Mouse (Mus musculus) heart, adult 18-20 months (tissue): ENCODE results near the gene Zic4. TPM values are rescaled to one million over a fixed set of nuclear protein-coding genes. Genes with fewer than 3 reads are reported as not detected.

ENCODE experiments used
- DNase-seq, 2 experiments: peaks; one replicate each; pipeline ENCODE4 v3.0.0; 2021 to 2022; ENCODE audit warnings: mixed read lengths in 1 of 2
- total RNA-seq, 2 experiments: library from RNA; stranded (reverse); gene quantifications; 2 replicates each; pipeline ENCODE4 v1.2.3; 2021

Gene Zic4
- total RNA-seq, 2 experiments from 2014 or later, result not detected

GRCm38 (mm10) chr9:91379781-91380457 lies 17.7 kb downstream of the Zic4 start:
- DNase-seq, result no peak

DNA sequence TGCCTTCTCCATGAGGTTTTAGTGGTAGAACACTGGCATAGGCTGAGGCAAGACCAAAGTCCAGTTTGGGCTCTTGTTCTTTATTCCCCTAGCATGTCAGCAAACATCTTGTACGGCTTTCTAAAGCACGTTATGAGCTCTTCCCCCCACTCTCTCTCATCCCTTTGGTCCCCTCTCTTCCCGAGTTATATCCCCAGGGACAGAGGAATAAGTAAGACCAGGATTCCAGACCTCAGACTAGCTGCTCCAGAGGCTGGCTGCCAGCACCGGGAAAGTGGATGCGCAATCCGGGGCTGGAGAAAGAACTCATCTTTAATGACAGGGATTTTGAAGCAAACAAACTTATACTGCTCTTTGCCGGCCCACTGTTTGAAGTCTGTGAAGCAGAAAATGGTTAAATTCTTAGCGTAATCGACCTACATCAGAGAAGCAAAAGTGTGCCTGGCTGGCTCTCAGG lies 18.3 kb downstream of the Zic4 start:
- no peak for DNase-seq

- DNase-seq, result peak in 1 of 2 experiments; percentile 21
Measured at GRCm38 (mm10) chr9:91381284-91382110, 19.3 kb downstream of the Zic4 start.

GRCm38 (mm10) chr9:91382111-91382379 lies 19.8 kb downstream of the Zic4 start:
- no peak for DNase-seq

DNA sequence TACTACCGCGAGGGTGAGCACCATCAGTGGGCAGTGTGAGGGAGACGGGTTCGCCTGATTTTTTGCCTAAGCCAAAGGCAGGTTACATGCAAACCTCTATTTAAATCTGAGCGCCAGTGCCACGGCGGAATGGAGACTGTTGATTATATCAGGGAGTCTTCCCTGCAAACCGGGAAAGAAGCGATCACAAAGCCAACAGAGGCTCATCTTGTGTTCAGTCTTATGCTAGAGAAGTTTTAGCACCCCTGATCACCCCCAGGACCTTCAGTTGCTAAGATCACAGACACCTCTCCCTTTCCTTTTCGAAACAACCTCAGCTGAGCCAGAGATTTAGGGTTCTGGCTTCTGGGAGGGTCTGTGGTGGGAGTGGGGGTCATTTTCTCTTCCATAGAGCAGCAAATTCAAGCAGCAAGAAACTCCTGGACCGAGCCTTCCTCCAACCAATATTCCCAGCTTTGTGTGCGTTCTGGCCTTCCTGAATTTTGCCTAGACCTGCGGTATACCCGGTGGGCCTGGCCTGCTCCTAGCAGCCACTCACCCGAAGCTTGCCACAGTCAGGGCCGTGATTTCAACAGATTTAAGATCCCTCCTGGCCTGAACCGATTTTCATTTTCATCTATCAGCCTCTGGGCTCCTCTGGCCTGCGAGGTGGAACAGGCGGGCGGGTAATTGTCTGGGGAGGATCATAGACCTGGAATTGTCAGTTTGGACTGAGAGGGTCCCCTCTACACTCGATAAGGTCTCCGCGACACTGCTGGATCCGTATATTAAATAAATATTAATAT lies 20.4 kb downstream of the Zic4 start:
- DNase-seq, result no peak

DNA sequence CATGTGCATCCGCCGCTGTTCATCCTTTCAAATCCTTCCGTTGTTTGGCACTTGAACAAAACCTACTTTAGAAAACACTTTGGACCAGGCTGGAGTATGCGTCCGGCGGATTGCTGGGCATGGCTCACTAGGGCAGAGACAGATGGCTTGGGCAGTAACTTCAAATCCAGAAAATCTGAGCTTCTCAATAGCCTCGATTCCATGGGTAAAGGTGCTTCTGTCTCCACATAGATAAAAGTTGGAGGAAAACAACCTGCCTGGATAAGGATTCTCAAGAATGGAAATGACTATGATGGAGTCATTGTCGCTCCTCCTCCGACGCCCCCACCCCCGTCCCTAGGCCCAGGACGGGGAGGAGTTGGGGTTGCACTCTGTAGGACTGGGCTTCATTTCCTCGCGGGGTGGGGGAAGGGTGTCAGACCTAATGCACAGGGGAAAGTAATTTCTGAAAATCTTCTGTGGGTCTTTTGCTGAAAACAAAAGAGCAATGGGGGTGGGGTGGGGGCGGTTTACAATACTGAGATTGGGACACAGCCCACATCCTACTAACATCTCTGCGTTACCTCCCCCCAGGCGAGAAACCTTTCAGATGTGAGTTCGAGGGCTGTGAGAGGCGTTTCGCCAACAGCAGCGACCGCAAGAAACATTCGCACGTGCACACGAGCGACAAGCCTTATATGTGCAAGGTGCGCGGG lies 21.4 kb downstream of the Zic4 start:
- no peak for DNase-seq

GRCm38 (mm10) chr9:91384136-91384500 lies 21.9 kb downstream of the Zic4 start:
- DNase-seq, result no peak

GRCm38 (mm10) chr9:91384693-91385560 lies 22.7 kb downstream of the Zic4 start:
- DNase-seq, result no peak

GRCm38 (mm10) chr9:91385561-91386430 lies 23.6 kb downstream of the Zic4 start:
- DNase-seq, result no peak

GRCm38 (mm10) chr9:91386502-91386890 lies 24.3 kb downstream of the Zic4 start:
- no peak for DNase-seq

- DNase-seq, result no peak
Measured at GRCm38 (mm10) chr9:91386891-91387739, 24.9 kb downstream of the Zic4 start.

DNA sequence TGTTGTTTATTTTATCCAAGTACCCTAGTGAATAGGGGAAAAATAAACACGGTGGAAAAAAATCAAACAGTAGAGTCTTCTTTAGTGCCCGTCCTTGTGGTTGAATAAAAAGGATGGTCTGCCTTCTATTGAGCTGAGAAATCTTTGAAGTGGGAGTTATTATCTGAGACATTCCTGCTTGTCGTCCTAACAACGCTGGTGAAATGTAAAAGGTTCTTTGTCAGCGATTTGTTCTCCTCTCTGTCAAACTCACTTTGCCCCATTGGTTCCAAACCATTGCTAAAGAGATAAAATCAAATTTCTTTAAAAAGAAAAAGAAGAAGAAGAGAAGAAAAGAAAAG lies 25.5 kb downstream of the Zic4 start:
- no peak for DNase-seq

GRCm38 (mm10) chr9:91388173-91388572 lies 26.0 kb downstream of the Zic4 start:
- no peak for DNase-seq

DNA sequence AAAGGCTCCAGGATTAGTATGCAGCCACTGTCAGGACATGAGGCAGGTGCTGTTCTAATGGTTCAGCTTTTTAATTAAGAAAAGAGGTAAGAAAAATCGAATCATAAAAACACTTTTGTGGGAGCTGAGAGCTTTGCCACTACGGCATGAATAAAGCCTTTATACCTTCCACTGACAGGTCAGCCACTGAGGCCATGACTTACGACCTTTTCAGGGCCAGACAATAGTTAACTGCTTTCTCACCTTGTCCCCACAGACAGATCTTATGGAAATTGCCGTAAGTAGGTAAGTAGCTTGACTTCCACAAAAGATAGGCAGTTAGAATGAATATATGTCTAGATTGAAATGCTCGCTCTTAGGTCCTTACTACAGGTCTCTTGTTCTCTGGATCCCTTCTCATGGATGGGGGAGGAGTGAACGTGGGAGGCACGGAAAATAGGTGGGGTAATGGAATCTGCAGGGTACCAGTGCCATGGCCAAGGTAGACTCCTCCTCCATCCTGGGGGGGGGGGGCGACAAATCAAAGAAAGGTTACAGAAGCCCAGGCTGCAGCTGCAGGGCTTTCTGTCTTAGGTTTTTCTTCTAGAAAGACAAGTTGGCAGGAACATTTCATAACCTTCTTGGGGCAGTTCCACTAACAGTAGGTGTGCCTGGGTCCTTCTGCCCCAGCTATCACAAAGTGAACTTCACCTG lies 31.3 kb downstream of the Zic4 start:
- DNase-seq, result no peak

DNA sequence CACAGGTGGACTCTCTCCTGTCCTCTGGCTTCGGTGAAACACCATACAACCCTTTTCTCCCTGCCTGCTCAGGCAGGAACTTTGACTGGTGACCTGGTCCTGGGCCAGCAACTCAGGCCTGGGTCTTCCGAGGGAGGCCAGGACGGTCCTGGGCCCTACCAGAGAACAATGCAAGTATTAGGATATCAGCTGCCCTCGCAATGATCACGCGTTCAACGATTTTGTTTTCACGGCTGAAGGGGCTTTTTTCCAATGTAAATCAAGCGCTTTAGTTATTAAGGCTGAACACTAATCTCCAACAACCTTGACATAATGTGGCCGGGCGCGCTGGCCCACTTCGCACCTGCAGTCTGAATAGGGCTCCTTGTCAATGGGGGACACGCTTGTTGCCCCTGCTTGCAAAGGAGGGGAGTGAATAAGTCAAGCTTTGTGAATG lies 32.0 kb downstream of the Zic4 start:
- DNase-seq, result no peak

DNA sequence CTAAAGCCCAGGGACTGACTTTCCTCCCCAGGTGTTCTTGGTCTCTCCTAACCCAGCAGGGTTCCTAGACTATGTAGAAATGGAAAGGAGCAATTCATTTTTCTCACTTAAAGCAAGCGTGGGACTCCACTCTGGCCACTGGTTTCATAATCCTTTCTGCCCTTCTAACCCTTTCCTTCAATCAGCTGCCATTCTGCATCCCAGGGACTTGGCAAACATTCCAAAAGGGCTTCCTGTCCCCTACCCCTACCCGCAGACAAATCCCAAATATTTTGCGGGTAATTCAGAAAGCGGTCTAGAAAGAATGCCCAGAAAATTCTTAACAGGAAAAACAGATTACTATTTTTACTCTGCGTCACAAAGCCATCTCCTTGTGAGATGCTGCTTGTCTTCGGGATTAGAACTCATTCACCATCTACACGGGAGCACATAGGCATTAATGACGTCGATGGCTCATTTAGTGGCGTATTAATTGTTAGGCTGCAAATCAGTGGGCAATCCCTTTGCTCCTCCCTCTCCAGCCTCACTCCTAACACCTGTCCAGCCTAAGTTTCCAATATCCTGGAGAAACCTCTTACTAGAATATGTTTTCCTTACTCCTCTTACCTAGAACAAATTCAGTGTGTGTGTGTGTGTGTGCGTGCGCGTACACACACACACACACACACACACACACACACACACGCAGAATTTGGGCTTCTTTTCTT lies 33.0 kb downstream of the Zic4 start:
- DNase-seq, result no peak

- DNase-seq, result no peak
Measured at GRCm38 (mm10) chr9:91399976-91400375, 37.8 kb downstream of the Zic4 start.

DNA sequence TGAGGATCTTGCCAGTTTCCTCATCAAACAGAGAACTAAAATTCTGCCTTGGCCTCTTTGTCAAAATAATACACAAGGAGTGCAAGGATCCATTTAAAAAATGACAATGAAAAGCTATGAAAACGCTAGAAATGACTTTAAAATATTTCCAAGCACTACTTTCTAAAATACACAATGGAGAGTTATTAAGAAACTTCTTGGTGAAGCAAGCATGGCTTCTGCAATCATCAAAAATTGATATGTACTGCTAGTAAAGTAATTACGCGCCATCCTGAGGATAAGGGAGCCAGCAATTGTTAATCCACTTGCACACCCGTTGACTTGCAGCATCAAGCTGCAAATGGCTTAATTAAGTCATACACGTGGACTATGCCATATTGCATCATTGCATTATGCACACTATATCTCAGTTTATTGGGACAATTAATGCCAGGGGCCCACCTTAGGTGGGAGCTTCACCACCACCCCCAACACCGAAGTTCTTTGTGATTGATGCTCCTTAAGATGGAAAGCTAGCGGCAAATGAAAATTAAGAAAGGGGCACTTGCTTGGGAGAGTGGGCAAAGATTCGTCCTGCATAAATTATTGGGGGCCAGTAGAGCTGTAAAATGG lies 38.4 kb downstream of the Zic4 start:
- DNase-seq, result no peak
